Mouse (Mus musculus): ENCODE results near the gene Cd7.
"Not testable (repeated sequence)": the region's sequence is repeated elsewhere in the genome, so short reads cannot be mapped to it uniquely, and the experiment has no call there.

The Cd7 gene

GRCm38 (mm10) chr11:121039302-121039701 is at the start of gene Cd7:
Gene Cd7 (minus strand): TSS chr11:121039418.
- no peak for DNase-seq

- no peak for DNase-seq
These were observed 49.8 kb upstream of the Cd7 start for GRCm38 (mm10) chr11:121088997-121089396.

- DNase-seq: no peak
These were observed 47.1 kb upstream of the Cd7 start for GRCm38 (mm10) chr11:121086296-121086695.

- no peak for DNase-seq
These were observed 46.0 kb upstream of the Cd7 start for GRCm38 (mm10) chr11:121085181-121085580.

- DNase-seq: no peak
These were observed 43.8 kb upstream of the Cd7 start for GRCm38 (mm10) chr11:121082857-121083500.

GRCm38 (mm10) chr11:121082250-121082649 is 43.0 kb upstream of the Cd7 start:
- no peak for DNase-seq

GRCm38 (mm10) chr11:121081120-121081519 is 41.9 kb upstream of the Cd7 start, which contains the start of gene Sectm1a:
Gene Sectm1a (minus strand): TSS chr11:121081220.
- no peak for DNase-seq

GRCm38 (mm10) chr11:121080330-121080729 is 41.1 kb upstream of the Cd7 start:
- DNase-seq: no peak

- DNase-seq: no peak
These were observed 36.4 kb upstream of the Cd7 start for GRCm38 (mm10) chr11:121075655-121076054.

GRCm38 (mm10) chr11:121069662-121070061 is 30.4 kb upstream of the Cd7 start:
- DNase-seq: not testable (repeated sequence)

GRCm38 (mm10) chr11:121067895-121068294 is 28.7 kb upstream of the Cd7 start:
- no peak for DNase-seq

GRCm38 (mm10) chr11:121064197-121064596 is 25.0 kb upstream of the Cd7 start:
- DNase-seq: no peak

- DNase-seq: no peak
These were observed 24.2 kb upstream of the Cd7 start, which contains the start of gene Sectm1b for GRCm38 (mm10) chr11:121063379-121063778. Gene Sectm1b (minus strand): TSS chr11:121063569.

GRCm38 (mm10) chr11:121061615-121062014 is 22.4 kb upstream of the Cd7 start:
- DNase-seq: no peak

GRCm38 (mm10) chr11:121060401-121061067 is 21.3 kb upstream of the Cd7 start:
- not testable (repeated sequence) for DNase-seq

- no peak for DNase-seq
These were observed 20.3 kb upstream of the Cd7 start for GRCm38 (mm10) chr11:121059471-121059870.

- no peak for DNase-seq
These were observed 19.7 kb upstream of the Cd7 start for GRCm38 (mm10) chr11:121058956-121059355.

- no peak for DNase-seq
These were observed 18.9 kb upstream of the Cd7 start for GRCm38 (mm10) chr11:121058122-121058521.

- DNase-seq: no peak
These were observed 17.5 kb upstream of the Cd7 start for GRCm38 (mm10) chr11:121056536-121057236.

GRCm38 (mm10) chr11:121053536-121053935 is 14.3 kb upstream of the Cd7 start:
- peak; percentile 72 to 87 for DNase-seq

- no peak for DNase-seq
These were observed 13.2 kb upstream of the Cd7 start for GRCm38 (mm10) chr11:121052387-121052786.

GRCm38 (mm10) chr11:121051793-121052192 is 12.6 kb upstream of the Cd7 start:
- no peak for DNase-seq

- no peak for DNase-seq
These were observed 10.6 kb upstream of the Cd7 start for GRCm38 (mm10) chr11:121049840-121050239.

Data from cerebellum, postnatal 25 days (tissue).